Mouse (Mus musculus): ENCODE data around the gene Tnr. TPM values are rescaled to one million over a fixed set of nuclear protein-coding genes. Genes with fewer than 3 reads are reported as not detected.

The Tnr gene
- total and polyA plus RNA-seq, 3 experiments: 0.01 TPM; not detected in 2

- no peak overlapping the region for H3K9ac ChIP-seq (ENCODE audit: control insufficient read depth, low read depth, low read length, poor library complexity, severe bottlenecking)
- H3K4me3 ChIP-seq (ENCODE audit: control insufficient read depth in 1 of 2, insufficient read depth in 1 of 2, low read depth in 2 of 2, low read length in 2 of 2): no peak overlapping the region
- no peak for DNase-seq (ENCODE audit: low read depth, low spot score)
- no peak for TF ChIP-seq JUND (IDR thresholded peaks at IDR 0.05; ENCODE audit: low read depth, low read length)
- no peak for TF ChIP-seq TCF12 (IDR thresholded peaks at IDR 0.05; ENCODE audit: low read depth, low read length)
- no peak for TF ChIP-seq RCOR1 (IDR thresholded peaks at IDR 0.05; ENCODE audit: low read depth, low read length)
- TF ChIP-seq ZKSCAN1 (IDR thresholded peaks at IDR 0.05; ENCODE audit: low read depth, low read length): no peak
- H3K36me3 ChIP-seq (ENCODE audit: control insufficient read depth in 1 of 2, insufficient read depth in 2 of 2, low read length in 2 of 2): no peaks in the 10 kb centered on the region
- no peaks in the 10 kb centered on the region for H3K79me2 ChIP-seq (ENCODE audit: control insufficient read depth, insufficient read depth, low read length, poor library complexity)
- H3K27ac ChIP-seq (ENCODE audit: control insufficient read depth, low read depth, low read length): no peak overlapping the region
- no peaks in the 10 kb centered on the region for H3K9me3 ChIP-seq (replicated peaks; ENCODE audit: insufficient read depth, low read length)
- H3K4me1 ChIP-seq (ENCODE audit: control insufficient read depth in 1 of 2, insufficient read depth in 2 of 2, low read length in 2 of 2): no peaks in the 10 kb centered on the region
- H3K27me3 ChIP-seq (ENCODE audit: control insufficient read depth in 1 of 2, insufficient read depth in 2 of 2, low read length in 2 of 2): no peaks in the 10 kb centered on the region
These were observed 400.5 kb downstream of the Tnr start for GRCm38 (mm10) chr1:159924105-159924504.

DNA sequence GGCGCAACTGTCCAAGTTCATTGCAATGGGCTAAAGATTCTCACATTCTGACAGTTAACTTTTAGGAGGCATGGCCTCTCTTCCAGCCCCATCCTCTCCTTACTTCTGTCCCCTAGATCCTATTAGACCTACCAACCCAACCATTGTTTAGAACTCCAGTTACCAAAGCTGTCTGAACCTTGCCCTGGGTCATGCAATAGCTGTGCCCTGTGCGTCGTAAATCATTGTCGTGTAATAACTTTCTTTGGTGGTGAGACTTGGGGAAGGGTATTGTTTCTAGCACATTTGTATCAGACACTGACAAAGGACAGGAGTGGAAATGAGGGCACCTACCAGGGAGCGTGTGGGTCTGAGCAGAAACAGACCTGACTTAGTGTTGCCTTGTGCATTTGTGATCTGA, 401.1 kb downstream of the Tnr start:
- H3K4me3 ChIP-seq (ENCODE audit: control insufficient read depth in 1 of 2, insufficient read depth in 1 of 2, low read depth in 2 of 2, low read length in 2 of 2): no peak overlapping the region
- no peaks in the 10 kb centered on the region for H3K9me3 ChIP-seq (replicated peaks; ENCODE audit: insufficient read depth, low read length)
- no peak overlapping the region for H3K9ac ChIP-seq (ENCODE audit: control insufficient read depth, low read depth, low read length, poor library complexity, severe bottlenecking)
- no peaks in the 10 kb centered on the region for H3K27me3 ChIP-seq (ENCODE audit: control insufficient read depth in 1 of 2, insufficient read depth in 2 of 2, low read length in 2 of 2)
- no peak overlapping the region for H3K27ac ChIP-seq (ENCODE audit: control insufficient read depth, low read depth, low read length)
- TF ChIP-seq SIN3A (IDR thresholded peaks at IDR 0.05; ENCODE audit: low read length) (no peak), KAT2A (conservative IDR thresholded peaks at IDR 0.05; ENCODE audit: low read depth, low read length) (no peak), EP300 (IDR thresholded peaks at IDR 0.05; ENCODE audit: low read depth in 1 of 2, low read length in 2 of 2) (no peak)
- no peak for DNase-seq (ENCODE audit: low read depth, low spot score)
- H3K4me1 ChIP-seq (ENCODE audit: control insufficient read depth in 1 of 2, insufficient read depth in 2 of 2, low read length in 2 of 2): no peaks in the 10 kb centered on the region
- no peaks in the 10 kb centered on the region for H3K36me3 ChIP-seq (ENCODE audit: control insufficient read depth in 1 of 2, insufficient read depth in 2 of 2, low read length in 2 of 2)
- no peaks in the 10 kb centered on the region for H3K79me2 ChIP-seq (ENCODE audit: control insufficient read depth, insufficient read depth, low read length, poor library complexity)

GRCm38 (mm10) chr1:159928681-159929335, 405.2 kb downstream of the Tnr start:
- Histone ChIP-seq H3K4me3 (ENCODE audit: control insufficient read depth in 1 of 2, insufficient read depth in 1 of 2, low read depth in 2 of 2, low read length in 2 of 2) (no peak overlapping the region), H3K36me3 (ENCODE audit: control insufficient read depth in 1 of 2, insufficient read depth in 2 of 2, low read length in 2 of 2) (no peaks in the 10 kb centered on the region), H3K27ac (ENCODE audit: control insufficient read depth, low read depth, low read length) (no peak overlapping the region), H3K4me1 (ENCODE audit: control insufficient read depth in 1 of 2, insufficient read depth in 2 of 2, low read length in 2 of 2) (no peaks in the 10 kb centered on the region), H3K9ac (ENCODE audit: control insufficient read depth, low read depth, low read length, poor library complexity, severe bottlenecking) (no peak overlapping the region), H3K27me3 (ENCODE audit: control insufficient read depth in 1 of 2, insufficient read depth in 2 of 2, low read length in 2 of 2) (no peaks in the 10 kb centered on the region), H3K79me2 (ENCODE audit: control insufficient read depth, insufficient read depth, low read length, poor library complexity) (no peaks in the 10 kb centered on the region), H3K9me3 (replicated peaks; ENCODE audit: insufficient read depth, low read length) (no peaks in the 10 kb centered on the region)
- DNase-seq (ENCODE audit: low read depth, low spot score): no peak
- TF ChIP-seq ZKSCAN1 (IDR thresholded peaks at IDR 0.05; ENCODE audit: low read depth, low read length) (no peak), ZC3H11A (IDR thresholded peaks at IDR 0.05; ENCODE audit: low read depth, low read length) (no peak), GATA1 (IDR thresholded peaks at IDR 0.05; ENCODE audit: low read depth, low read length) (no peak), MAX (IDR thresholded peaks at IDR 0.05; ENCODE audit: low read length) (no peak), CHD2 (IDR thresholded peaks at IDR 0.05; ENCODE audit: low read length) (no peak), USF2 (IDR thresholded peaks at IDR 0.05; ENCODE audit: borderline replicate concordance in 1 of 2, insufficient read depth in 1 of 2, low read depth in 1 of 2, low read length in 2 of 2) (no peak), E2F4 (IDR thresholded peaks at IDR 0.05; ENCODE audit: borderline replicate concordance, low read depth, low read length) (no peak), UBTF (IDR thresholded peaks at IDR 0.05; ENCODE audit: borderline replicate concordance, insufficient read depth, low read depth, low read length) (no peak), KAT2A (conservative IDR thresholded peaks at IDR 0.05; ENCODE audit: low read depth, low read length) (no peak), MAZ (IDR thresholded peaks at IDR 0.05; ENCODE audit: low read depth, low read length) (no peak), USF1 (IDR thresholded peaks at IDR 0.05; ENCODE audit: low read depth, low read length) (no peak), MXI1 (IDR thresholded peaks at IDR 0.05; ENCODE audit: low read depth, low read length) (no peak), EP300 (IDR thresholded peaks at IDR 0.05; ENCODE audit: low read depth in 1 of 2, low read length in 2 of 2) (no peak), MEF2A (IDR thresholded peaks at IDR 0.05; ENCODE audit: extremely low read depth, insufficient replicate concordance, low read depth, low read length, poor library complexity, severe bottlenecking) (no peak), GABPA (IDR thresholded peaks at IDR 0.05; ENCODE audit: low read depth, low read length) (no peak), ZNF384 (IDR thresholded peaks at IDR 0.05; ENCODE audit: low read depth, low read length) (no peak)
